Mouse (Mus musculus): Measurements from ENCODE around the gene Fadd. TPM values are rescaled to one million over a fixed set of nuclear protein-coding genes. Genes with fewer than 3 reads are reported as not detected.
A peak's percentile ranks its signal among the peaks of the same experiment; 100 is the strongest.

The Fadd gene
- total and polyA plus RNA-seq, 3 experiments, result 7.2 to 11.6 TPM; not detected in 1

- H3K9ac ChIP-seq (ENCODE audit: control insufficient read depth, low read depth, low read length, poor library complexity, severe bottlenecking), result no peak overlapping the region
- peaks cover 0 to 2% of the 10 kb centered on the region in 2 experiments; a peak in 2 of 4 replicates for H3K36me3 ChIP-seq (ENCODE audit: control insufficient read depth in 1 of 2, insufficient read depth in 2 of 2, low read length in 2 of 2)
- no peak for DNase-seq (ENCODE audit: low read depth, low spot score)
- H3K9me3 ChIP-seq (replicated peaks; ENCODE audit: insufficient read depth, low read length), result no peaks in the 10 kb centered on the region
- H3K4me3 ChIP-seq (ENCODE audit: control insufficient read depth in 1 of 2, insufficient read depth in 1 of 2, low read depth in 2 of 2, low read length in 2 of 2), result no peak overlapping the region
- peaks cover 0 to 3% of the 10 kb centered on the region in 2 experiments; a peak in 1 of 4 replicates for H3K4me1 ChIP-seq (ENCODE audit: control insufficient read depth in 1 of 2, insufficient read depth in 2 of 2, low read length in 2 of 2)
- no peak for TF ChIP-seq NELFE (IDR thresholded peaks at IDR 0.05; ENCODE audit: low read depth, low read length)
- no peak for TF ChIP-seq MYB (IDR thresholded peaks at IDR 0.05; ENCODE audit: low read depth, low read length)
- peak in 2 of 3 experiments; percentile 33 to 53; a peak in 3 of 6 replicates for TF ChIP-seq CTCF (IDR thresholded peaks at IDR 0.05 in 2 of 3, conservative IDR thresholded peaks at IDR 0.05 in 1 of 3; ENCODE audit: control insufficient read depth in 1 of 3, insufficient read depth in 1 of 3, low read depth in 2 of 3, low read length in 3 of 3, poor library complexity in 1 of 3, severe bottlenecking in 1 of 3)
- no peak for TF ChIP-seq POLR2AphosphoS2 (IDR thresholded peaks at IDR 0.05; ENCODE audit: low read length)
- no peak for TF ChIP-seq POLR2AphosphoS5 (IDR thresholded peaks at IDR 0.05; ENCODE audit: borderline replicate concordance, low read depth, low read length)
- H3K79me2 ChIP-seq (ENCODE audit: control insufficient read depth, insufficient read depth, low read length, poor library complexity), result no peaks in the 10 kb centered on the region
- no peak overlapping the region for H3K27ac ChIP-seq (ENCODE audit: control insufficient read depth, low read depth, low read length)
- H3K27me3 ChIP-seq (ENCODE audit: control insufficient read depth in 1 of 2, insufficient read depth in 2 of 2, low read length in 2 of 2), result peaks cover 0 to 4% of the 10 kb centered on the region in 2 experiments; a peak in 1 of 4 replicates
These were observed 23.7 kb downstream of the Fadd start for GRCm38 (mm10) chr7:144558552-144558951.

- peak overlapping the region; percentile 66 to 90 for H3K4me3 ChIP-seq (ENCODE audit: control insufficient read depth in 1 of 2, insufficient read depth in 1 of 2, low read depth in 2 of 2, low read length in 2 of 2)
- peaks cover 34% of the 10 kb centered on the region for H3K79me2 ChIP-seq (ENCODE audit: control insufficient read depth, insufficient read depth, low read length, poor library complexity)
- H3K9ac ChIP-seq (ENCODE audit: control insufficient read depth, low read depth, low read length, poor library complexity, severe bottlenecking), result peak overlapping the region; percentile 63
- TF ChIP-seq HCFC1 (IDR thresholded peaks at IDR 0.05; ENCODE audit: low read depth, low read length) (no peak), CHD1 (IDR thresholded peaks at IDR 0.05; ENCODE audit: low read depth, low read length) (no peak), MEF2A (IDR thresholded peaks at IDR 0.05; ENCODE audit: extremely low read depth, insufficient replicate concordance, low read depth, low read length, poor library complexity, severe bottlenecking) (no peak), CHD2 (IDR thresholded peaks at IDR 0.05; ENCODE audit: low read length) (no peak), MYB (IDR thresholded peaks at IDR 0.05; ENCODE audit: low read depth, low read length) (no peak)
- H3K9me3 ChIP-seq (replicated peaks; ENCODE audit: insufficient read depth, low read length), result no peaks in the 10 kb centered on the region
- H3K27ac ChIP-seq (ENCODE audit: control insufficient read depth, low read depth, low read length), result no peak overlapping the region
- peaks cover 9 to 26% of the 10 kb centered on the region in 2 experiments for H3K36me3 ChIP-seq (ENCODE audit: control insufficient read depth in 1 of 2, insufficient read depth in 2 of 2, low read length in 2 of 2)
- peaks cover 0 to 17% of the 10 kb centered on the region in 2 experiments for H3K4me1 ChIP-seq (ENCODE audit: control insufficient read depth in 1 of 2, insufficient read depth in 2 of 2, low read length in 2 of 2)
- no peak for DNase-seq (ENCODE audit: low read depth, low spot score)
- H3K27me3 ChIP-seq (ENCODE audit: control insufficient read depth in 1 of 2, insufficient read depth in 2 of 2, low read length in 2 of 2), result no peaks in the 10 kb centered on the region
These were observed 28.2 kb downstream of the Fadd start for GRCm38 (mm10) chr7:144554123-144554472.

- H3K27me3 ChIP-seq (ENCODE audit: control insufficient read depth in 1 of 2, insufficient read depth in 2 of 2, low read length in 2 of 2), result no peaks in the 10 kb centered on the region
- H3K4me3 ChIP-seq (ENCODE audit: control insufficient read depth in 1 of 2, insufficient read depth in 1 of 2, low read depth in 2 of 2, low read length in 2 of 2), result peak within 1 kb of the TSS; percentile 90 to 99
- 0 out of 2 replicates have a peak within 1 kb of the TSS, but pooled peaks have one; percentile 4 for H3K27ac ChIP-seq (ENCODE audit: control insufficient read depth, low read depth, low read length)
- peak; percentile 94 for DNase-seq (ENCODE audit: low read depth, low spot score)
- H3K36me3 ChIP-seq (ENCODE audit: control insufficient read depth in 1 of 2, insufficient read depth in 2 of 2, low read length in 2 of 2), result peaks cover 14 to 30% of the 10 kb centered on the region in 2 experiments
- H3K9me3 ChIP-seq (replicated peaks; ENCODE audit: insufficient read depth, low read length), result no peaks in the 10 kb centered on the region
- peak within 1 kb of the TSS; percentile 87 for H3K9ac ChIP-seq (ENCODE audit: control insufficient read depth, low read depth, low read length, poor library complexity, severe bottlenecking)
- H3K79me2 ChIP-seq (ENCODE audit: control insufficient read depth, insufficient read depth, low read length, poor library complexity), result peaks cover 38% of the 10 kb centered on the region
- H3K4me1 ChIP-seq (ENCODE audit: control insufficient read depth in 1 of 2, insufficient read depth in 2 of 2, low read length in 2 of 2), result peaks cover 0 to 17% of the 10 kb centered on the region in 2 experiments
- peak; percentile 99 for TF ChIP-seq NRF1 (IDR thresholded peaks at IDR 0.05; ENCODE audit: insufficient read depth, low read depth, low read length, poor library complexity, severe bottlenecking)
- TF ChIP-seq ZC3H11A (IDR thresholded peaks at IDR 0.05; ENCODE audit: low read depth, low read length), result no peak
- TF ChIP-seq HCFC1 (IDR thresholded peaks at IDR 0.05; ENCODE audit: low read depth, low read length), result peak; percentile 80
- TF ChIP-seq GATA1 (IDR thresholded peaks at IDR 0.05; ENCODE audit: low read depth, low read length), result no peak
- peak; percentile 23; the same call in 1 of the 2 replicates for TF ChIP-seq ELF1 (IDR thresholded peaks at IDR 0.05; ENCODE audit: low read depth, low read length)
- TF ChIP-seq MXI1 (IDR thresholded peaks at IDR 0.05; ENCODE audit: low read depth, low read length), result peak; percentile 71
- TF ChIP-seq RCOR1 (IDR thresholded peaks at IDR 0.05; ENCODE audit: low read depth, low read length), result no peak
- TF ChIP-seq MYC (IDR thresholded peaks at IDR 0.05; ENCODE audit: low read depth, low read length), result 0 out of 2 replicates have a peak, but pooled peaks have one; percentile 1
- TF ChIP-seq ETS1 (IDR thresholded peaks at IDR 0.05; ENCODE audit: low read depth, low read length), result peak; percentile 43; the same call in 1 of the 2 replicates
- TF ChIP-seq NELFE (IDR thresholded peaks at IDR 0.05; ENCODE audit: low read depth, low read length), result peak; percentile 51
- TF ChIP-seq JUND (IDR thresholded peaks at IDR 0.05; ENCODE audit: low read depth, low read length), result no peak
- no peak for TF ChIP-seq TCF12 (IDR thresholded peaks at IDR 0.05; ENCODE audit: low read depth, low read length)
- TF ChIP-seq POLR2AphosphoS2 (IDR thresholded peaks at IDR 0.05; ENCODE audit: low read length), result peak; percentile 54; the same call in 1 of the 2 replicates
- peak; percentile 60 to 81; a peak in 3 of 4 replicates for TF ChIP-seq POLR2A (IDR thresholded peaks at IDR 0.05; ENCODE audit: control insufficient read depth in 1 of 2, insufficient read depth in 1 of 2, low read depth in 1 of 2, low read length in 2 of 2, poor library complexity in 1 of 2)
- TF ChIP-seq ZMIZ1 (IDR thresholded peaks at IDR 0.05; ENCODE audit: low read depth, low read length), result peak; percentile 55
- peak; percentile 65 for TF ChIP-seq SIN3A (IDR thresholded peaks at IDR 0.05; ENCODE audit: low read length)
- TF ChIP-seq MAZ (IDR thresholded peaks at IDR 0.05; ENCODE audit: low read depth, low read length), result peak; percentile 17; the same call in 1 of the 2 replicates
These were observed 28.8 kb downstream of the Fadd start, which contains the start of gene Ppfia1 for GRCm38 (mm10) chr7:144553237-144554122. Gene Ppfia1, minus strand, starts transcription at chr7:144553729.
